Mouse (Mus musculus): ENCODE results near the gene Ifnar2. TPM values are rescaled to one million over a fixed set of nuclear protein-coding genes. Genes with fewer than 3 reads are reported as not detected.

The Ifnar2 gene
- total and polyA plus RNA-seq, 3 experiments = 31.2 to 39.9 (median 36.0) TPM

DNA sequence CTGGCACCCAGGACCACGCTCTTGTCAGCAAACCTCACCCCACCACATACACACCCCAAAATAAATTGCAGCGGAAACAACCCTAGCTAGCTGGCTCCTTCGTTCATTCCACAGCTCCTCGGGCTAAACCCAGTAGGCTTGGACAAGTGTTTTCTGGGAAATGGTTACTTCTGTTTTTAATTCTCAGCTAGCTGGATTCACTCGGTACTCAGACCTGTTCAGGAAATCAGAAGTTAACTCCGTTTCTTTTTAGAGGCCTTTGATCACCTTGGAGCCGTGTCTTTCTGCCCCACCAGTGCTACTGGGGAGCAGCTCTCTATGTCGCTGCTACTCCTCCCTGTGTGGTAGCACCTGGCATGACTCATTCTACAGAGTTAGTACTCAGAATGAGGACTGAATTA, 70.6 kb downstream of the Ifnar2 start:
- DNase-seq = no peak
- no peaks in the 10 kb centered on the region for H3K27me3 ChIP-seq (ENCODE audit: control insufficient read depth, insufficient read depth, low read length)
- H3K4me3 ChIP-seq = no peak overlapping the region
- no peak for TF ChIP-seq POLR2A (IDR thresholded peaks at IDR 0.05; ENCODE audit: insufficient read depth, low read depth, low read length)
- no peak for TF ChIP-seq CTCF (IDR thresholded peaks at IDR 0.05)
- TF ChIP-seq EP300 (IDR thresholded peaks at IDR 0.05; ENCODE audit: insufficient read depth, low read depth, low read length) = no peak
- intact Hi-C loops (cut with DNase I) = loop anchor here (10.0 kb wide), 1 partner anchor 368 kb away; no protein-coding TSS in a partner anchor
- H3K4me1 ChIP-seq (ENCODE audit: control insufficient read depth, insufficient read depth, low read length) = peaks cover 14% of the 10 kb centered on the region
- H3K27ac ChIP-seq = no peak overlapping the region
- H3K36me3 ChIP-seq (ENCODE audit: control insufficient read depth, insufficient read depth, low read length) = peaks cover 7% of the 10 kb centered on the region
- WGBS = 82% methylated on average over 8 of the region's 8 CpGs
- H3K9ac ChIP-seq (ENCODE audit: low read depth, low read length) = no peak overlapping the region
- no peaks in the 10 kb centered on the region for H3K79me2 ChIP-seq (replicated peaks; ENCODE audit: control insufficient read depth, insufficient read depth, low read length)

DNA sequence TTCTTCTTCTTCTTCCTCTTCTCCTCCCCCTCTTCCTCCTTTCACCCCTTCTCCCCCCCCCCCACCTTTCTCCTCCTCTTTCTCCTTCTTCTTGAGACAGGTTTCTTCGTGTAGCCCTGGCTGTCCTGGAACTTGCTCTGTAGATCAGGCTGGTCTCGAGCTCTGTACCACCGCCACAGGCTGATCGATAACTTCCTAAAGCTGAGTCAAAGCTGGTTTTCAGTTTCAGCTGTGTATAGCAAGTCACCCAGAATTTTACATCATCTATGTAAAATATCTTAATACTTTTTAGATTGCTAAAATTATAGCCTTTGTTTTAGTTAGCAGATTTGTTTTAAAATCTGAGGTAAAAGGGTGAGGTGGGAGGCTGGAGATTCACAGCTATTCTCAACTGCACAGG, 72.3 kb downstream of the Ifnar2 start:
- intact Hi-C loops (cut with DNase I) = loop anchor here (10.0 kb wide), 1 partner anchor 370 kb away; no protein-coding TSS in a partner anchor
- 89% methylated on average over 4 of the region's 4 CpGs for WGBS
- H3K27me3 ChIP-seq (ENCODE audit: control insufficient read depth, insufficient read depth, low read length) = no peaks in the 10 kb centered on the region
- peaks cover 7% of the 10 kb centered on the region for H3K36me3 ChIP-seq (ENCODE audit: control insufficient read depth, insufficient read depth, low read length)
- no peak overlapping the region for H3K27ac ChIP-seq
- H3K9ac ChIP-seq (ENCODE audit: low read depth, low read length) = no peak overlapping the region
- peaks cover 12% of the 10 kb centered on the region for H3K4me1 ChIP-seq (ENCODE audit: control insufficient read depth, insufficient read depth, low read length)
- TF ChIP-seq CTCF (IDR thresholded peaks at IDR 0.05) (no peak), POLR2A (IDR thresholded peaks at IDR 0.05; ENCODE audit: insufficient read depth, low read depth, low read length) (no peak), EP300 (IDR thresholded peaks at IDR 0.05; ENCODE audit: insufficient read depth, low read depth, low read length) (no peak)
- H3K4me3 ChIP-seq = no peak overlapping the region
- no peaks in the 10 kb centered on the region for H3K79me2 ChIP-seq (replicated peaks; ENCODE audit: control insufficient read depth, insufficient read depth, low read length)
- DNase-seq = no peak

DNA sequence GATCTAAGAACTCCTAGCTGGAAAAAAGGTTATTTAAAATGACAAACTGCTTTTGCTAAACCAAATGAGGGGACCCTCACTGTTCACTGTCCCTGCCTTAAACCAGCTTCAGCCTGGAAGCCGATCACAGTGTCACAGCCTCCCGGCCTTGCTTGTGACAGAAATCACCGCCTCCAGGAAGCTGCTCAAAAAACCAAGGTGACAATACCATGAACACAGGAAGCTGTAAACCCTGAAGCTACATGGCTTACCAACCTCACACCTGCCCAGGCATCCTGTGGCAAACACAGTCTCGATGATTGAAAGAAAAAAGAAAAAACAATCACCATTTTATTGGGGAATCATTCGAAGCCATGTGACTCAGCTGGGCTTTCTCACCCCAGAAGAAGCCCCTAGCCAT, 73.0 kb downstream of the Ifnar2 start:
- H3K79me2 ChIP-seq (replicated peaks; ENCODE audit: control insufficient read depth, insufficient read depth, low read length) = no peaks in the 10 kb centered on the region
- H3K4me3 ChIP-seq = no peak overlapping the region
- H3K27me3 ChIP-seq (ENCODE audit: control insufficient read depth, insufficient read depth, low read length) = no peaks in the 10 kb centered on the region
- no peak overlapping the region for H3K9ac ChIP-seq (ENCODE audit: low read depth, low read length)
- no peak overlapping the region for H3K27ac ChIP-seq
- TF ChIP-seq CTCF (IDR thresholded peaks at IDR 0.05) (no peak), EP300 (IDR thresholded peaks at IDR 0.05; ENCODE audit: insufficient read depth, low read depth, low read length) (no peak), POLR2A (IDR thresholded peaks at IDR 0.05; ENCODE audit: insufficient read depth, low read depth, low read length) (no peak)
- peaks cover 6% of the 10 kb centered on the region for H3K36me3 ChIP-seq (ENCODE audit: control insufficient read depth, insufficient read depth, low read length)
- DNase-seq = no peak
- intact Hi-C loops (cut with DNase I) = loop anchor here (10.0 kb wide), 1 partner anchor 371 kb away; no protein-coding TSS in a partner anchor
- WGBS = 69% methylated on average over 5 of the region's 5 CpGs
- H3K4me1 ChIP-seq (ENCODE audit: control insufficient read depth, insufficient read depth, low read length) = peaks cover 12% of the 10 kb centered on the region

DNA sequence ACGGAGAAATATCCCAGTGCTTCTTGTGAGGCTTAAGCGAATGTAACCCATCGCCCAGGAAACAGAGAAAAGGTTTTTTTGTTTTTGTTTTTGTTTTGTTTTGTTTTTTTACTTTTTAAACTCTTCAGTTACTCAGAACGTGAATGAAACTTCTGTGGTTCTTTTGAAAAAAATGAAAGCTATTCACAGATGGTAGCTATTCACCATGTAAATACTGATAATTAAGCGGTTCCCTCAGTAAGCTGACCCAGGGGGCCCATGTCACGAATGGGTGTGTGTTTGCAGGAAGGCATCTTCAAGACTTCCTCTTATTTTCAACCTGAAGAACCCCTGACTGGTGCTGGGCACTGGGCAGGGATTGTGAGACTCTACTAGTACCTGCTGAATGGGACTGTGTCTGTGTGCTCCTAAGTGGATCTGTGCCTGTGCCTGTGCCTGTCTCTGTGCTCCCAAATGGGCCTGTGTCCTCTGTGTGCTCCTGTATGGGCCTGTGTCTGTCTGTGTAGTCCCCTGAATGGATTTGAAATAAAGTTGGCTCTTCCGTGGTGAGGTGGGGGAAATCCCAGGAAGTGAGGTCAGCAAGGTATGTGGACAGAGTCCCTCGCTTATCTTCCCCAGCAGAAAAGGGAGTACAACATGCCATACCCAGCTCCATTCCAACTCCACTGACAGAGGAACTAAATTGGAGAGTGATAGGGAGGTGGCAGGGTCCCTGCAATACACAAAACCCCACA, 74.4 kb downstream of the Ifnar2 start:
- H3K36me3 ChIP-seq (ENCODE audit: control insufficient read depth, insufficient read depth, low read length) = no peaks in the 10 kb centered on the region
- no peaks in the 10 kb centered on the region for H3K79me2 ChIP-seq (replicated peaks; ENCODE audit: control insufficient read depth, insufficient read depth, low read length)
- no peak for DNase-seq
- peaks cover 7% of the 10 kb centered on the region for H3K4me1 ChIP-seq (ENCODE audit: control insufficient read depth, insufficient read depth, low read length)
- intact Hi-C loops (cut with DNase I) = loop anchor here (10.0 kb wide), 1 partner anchor 372 kb away; no protein-coding TSS in a partner anchor
- TF ChIP-seq POLR2A (IDR thresholded peaks at IDR 0.05; ENCODE audit: insufficient read depth, low read depth, low read length) = no peak
- TF ChIP-seq EP300 (IDR thresholded peaks at IDR 0.05; ENCODE audit: insufficient read depth, low read depth, low read length) = no peak
- no peak for TF ChIP-seq CTCF (IDR thresholded peaks at IDR 0.05)
- WGBS = 69% methylated on average over 8 of the region's 8 CpGs
- no peak overlapping the region for H3K27ac ChIP-seq
- no peak overlapping the region for H3K9ac ChIP-seq (ENCODE audit: low read depth, low read length)
- H3K27me3 ChIP-seq (ENCODE audit: control insufficient read depth, insufficient read depth, low read length) = no peaks in the 10 kb centered on the region
- H3K4me3 ChIP-seq = no peak overlapping the region

DNA sequence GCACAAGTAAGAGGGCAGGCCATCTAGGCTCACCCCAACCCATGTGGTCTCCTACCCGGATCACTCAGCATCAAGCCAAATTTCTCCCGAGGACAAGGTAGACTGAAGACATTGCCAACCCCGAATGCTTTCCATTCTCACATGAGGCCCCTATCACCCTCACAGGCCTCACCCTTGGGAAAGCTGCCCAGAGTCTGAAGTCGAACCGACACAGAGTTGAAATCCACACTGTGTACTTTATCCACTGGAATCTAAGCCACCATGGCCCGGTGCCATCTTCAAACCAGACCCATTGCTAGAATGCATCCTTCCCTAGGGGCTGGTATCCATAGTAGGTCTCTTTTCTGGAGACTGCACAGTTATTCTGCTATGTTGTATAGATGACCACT, 74.9 kb downstream of the Ifnar2 start:
- no peaks in the 10 kb centered on the region for H3K36me3 ChIP-seq (ENCODE audit: control insufficient read depth, insufficient read depth, low read length)
- H3K27ac ChIP-seq = no peak overlapping the region
- H3K4me3 ChIP-seq = no peak overlapping the region
- no peak for DNase-seq
- 41% methylated on average over 6 of the region's 6 CpGs for WGBS
- H3K4me1 ChIP-seq (ENCODE audit: control insufficient read depth, insufficient read depth, low read length) = peaks cover 12% of the 10 kb centered on the region
- H3K9ac ChIP-seq (ENCODE audit: low read depth, low read length) = no peak overlapping the region
- TF ChIP-seq CTCF (IDR thresholded peaks at IDR 0.05) (no peak), POLR2A (IDR thresholded peaks at IDR 0.05; ENCODE audit: insufficient read depth, low read depth, low read length) (no peak), EP300 (IDR thresholded peaks at IDR 0.05; ENCODE audit: insufficient read depth, low read depth, low read length) (no peak)
- intact Hi-C loops (cut with DNase I) = loop anchor here (10.0 kb wide), 1 partner anchor 373 kb away; no protein-coding TSS in a partner anchor
- no peaks in the 10 kb centered on the region for H3K79me2 ChIP-seq (replicated peaks; ENCODE audit: control insufficient read depth, insufficient read depth, low read length)
- H3K27me3 ChIP-seq (ENCODE audit: control insufficient read depth, insufficient read depth, low read length) = no peaks in the 10 kb centered on the region

DNA sequence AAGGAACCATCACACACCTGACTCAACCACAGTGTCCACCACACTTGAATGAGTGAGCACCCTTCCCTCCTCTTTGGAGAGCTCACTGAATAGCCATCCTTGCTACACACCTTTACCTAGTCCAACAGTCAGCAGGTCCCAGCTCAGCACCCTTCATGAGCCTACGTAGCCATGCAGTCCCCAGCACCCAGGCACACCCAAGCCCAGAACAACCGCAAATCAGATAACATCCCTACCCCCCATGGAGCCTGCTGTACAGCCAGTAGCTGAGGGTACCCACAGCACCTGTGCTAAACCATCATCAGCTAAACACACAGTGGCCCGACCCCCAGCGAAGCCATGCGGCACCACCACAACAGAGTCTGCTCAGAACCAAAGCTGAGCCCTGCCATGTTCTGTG, 75.5 kb downstream of the Ifnar2 start:
- Histone ChIP-seq H3K4me1 (ENCODE audit: control insufficient read depth, insufficient read depth, low read length) (peaks cover 13% of the 10 kb centered on the region), H3K36me3 (ENCODE audit: control insufficient read depth, insufficient read depth, low read length) (peaks cover 4% of the 10 kb centered on the region), H3K79me2 (replicated peaks; ENCODE audit: control insufficient read depth, insufficient read depth, low read length) (no peaks in the 10 kb centered on the region), H3K9ac (ENCODE audit: low read depth, low read length) (no peak overlapping the region), H3K27me3 (ENCODE audit: control insufficient read depth, insufficient read depth, low read length) (no peaks in the 10 kb centered on the region), H3K4me3 (no peak overlapping the region), H3K27ac (no peak overlapping the region)
- intact Hi-C loops (cut with DNase I) = loop anchor here (10.0 kb wide), 1 partner anchor 373 kb away; no protein-coding TSS in a partner anchor
- 92% methylated on average over 5 of the region's 5 CpGs for WGBS
- no peak for DNase-seq
- TF ChIP-seq POLR2A (IDR thresholded peaks at IDR 0.05; ENCODE audit: insufficient read depth, low read depth, low read length) (no peak), EP300 (IDR thresholded peaks at IDR 0.05; ENCODE audit: insufficient read depth, low read depth, low read length) (no peak), CTCF (IDR thresholded peaks at IDR 0.05) (no peak)

Measured in heart, adult 2 months (tissue).